Mouse (Mus musculus): ENCODE data around the gene Cd3eap.

Cd3eap gene

DNA sequence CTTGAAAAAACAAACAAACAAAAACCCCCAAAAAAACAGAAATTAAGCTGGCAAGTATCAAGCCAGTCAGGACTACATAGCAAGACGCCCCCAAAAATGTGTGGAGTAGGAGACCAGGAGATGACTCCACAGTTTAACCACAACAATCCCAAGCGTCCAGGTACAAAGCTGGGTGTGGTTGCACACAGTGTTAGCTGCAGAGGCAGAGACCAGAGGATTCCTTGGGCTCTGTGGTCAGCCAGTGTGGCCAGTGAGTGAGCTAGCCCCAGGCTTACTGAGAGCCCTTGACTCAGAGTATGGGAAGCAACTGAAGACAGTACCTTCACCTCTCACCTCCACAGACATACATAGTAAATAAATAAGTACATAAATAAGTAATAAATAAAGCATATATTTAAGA is 27.4 kb downstream of the Cd3eap start:
- no peak for DNase-seq (ENCODE audit: low spot score)

DNA sequence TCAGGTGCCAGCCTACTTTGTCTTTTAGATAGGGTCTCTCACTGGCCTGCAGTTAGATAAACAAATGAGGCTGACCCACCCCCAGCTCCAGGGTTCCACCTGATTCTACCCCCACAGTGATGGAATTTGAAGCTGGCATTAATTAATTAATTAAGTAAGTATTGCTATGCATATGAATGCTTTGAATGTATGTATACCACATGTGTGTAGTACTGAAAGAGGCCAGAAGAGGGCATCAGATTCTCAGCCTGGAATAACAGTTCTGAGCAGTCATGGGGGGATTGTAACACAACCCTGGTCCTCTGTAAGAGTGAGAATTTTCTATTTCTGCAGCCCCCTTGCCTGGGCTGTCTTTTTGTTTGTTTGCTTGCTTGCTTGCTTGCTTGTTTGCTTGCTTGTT is 30.9 kb downstream of the Cd3eap start:
- DNase-seq (ENCODE audit: low spot score): no peak

DNA sequence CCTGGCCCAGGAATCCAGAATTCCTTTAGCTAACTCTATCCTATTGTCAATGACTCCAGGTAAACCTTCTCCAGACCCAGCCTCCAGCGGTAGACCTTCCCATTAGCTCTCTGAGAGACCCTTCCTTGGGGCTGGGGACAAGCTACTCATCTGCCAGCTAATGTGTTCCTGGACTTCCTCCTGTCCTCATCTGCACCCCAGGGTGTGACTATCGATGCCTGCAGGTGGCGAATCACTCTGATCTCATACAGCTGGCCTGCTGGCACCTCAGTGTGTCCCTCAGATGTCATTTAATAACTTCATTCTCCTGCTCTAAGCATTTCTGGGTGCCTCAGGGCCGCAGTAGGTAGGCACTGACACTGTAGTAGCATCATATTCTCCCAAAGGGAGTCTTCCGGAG is 31.5 kb downstream of the Cd3eap start:
- no peak for DNase-seq (ENCODE audit: low spot score)

DNA sequence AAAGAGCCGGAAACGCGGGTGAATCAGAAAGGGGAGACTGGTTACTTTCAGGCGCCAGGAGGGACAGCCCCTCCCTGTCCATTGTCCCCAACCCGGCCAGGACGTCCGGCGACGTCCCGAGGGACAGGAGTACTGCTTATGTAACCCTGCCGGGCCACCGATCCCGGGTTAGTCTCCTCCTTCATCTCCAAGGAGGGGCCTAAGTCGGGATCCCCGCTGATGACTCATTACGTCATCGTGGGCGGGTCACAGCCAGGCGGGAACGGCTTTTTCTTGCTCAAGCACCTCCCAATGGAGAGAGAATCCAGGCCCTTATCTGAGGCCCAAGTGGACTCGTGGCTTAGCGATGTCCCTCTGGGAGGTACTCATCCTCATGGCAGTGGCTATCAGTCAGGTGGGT is 32.2 kb downstream of the Cd3eap start:
- peak; percentile 58 for DNase-seq (ENCODE audit: low spot score)

DNA sequence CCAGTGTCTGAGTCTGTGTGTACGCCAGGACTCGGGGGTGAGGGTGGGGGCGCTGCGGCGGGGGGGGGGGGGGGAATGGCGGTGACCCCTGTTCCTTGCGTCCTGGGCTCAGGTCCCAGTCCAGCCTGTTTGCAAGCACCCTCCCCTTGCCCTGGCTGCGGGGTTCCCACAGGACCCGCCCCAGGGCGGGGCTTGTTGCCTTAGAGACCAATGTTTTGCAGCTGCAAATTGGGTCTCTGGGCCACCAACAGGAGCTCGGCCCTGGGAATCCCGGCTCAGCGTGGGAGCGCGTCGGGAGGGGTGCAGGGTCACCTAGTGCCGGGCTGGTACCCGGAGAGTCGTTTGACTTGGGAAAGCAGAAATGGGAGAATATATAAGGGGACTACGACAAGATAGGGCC is 32.9 kb downstream of the Cd3eap start:
- no peak for DNase-seq (ENCODE audit: low spot score)

GRCm38 (mm10) chr7:19325262-19326199 is 33.8 kb downstream of the Cd3eap start:
- no peak for DNase-seq (ENCODE audit: low spot score)

DNA sequence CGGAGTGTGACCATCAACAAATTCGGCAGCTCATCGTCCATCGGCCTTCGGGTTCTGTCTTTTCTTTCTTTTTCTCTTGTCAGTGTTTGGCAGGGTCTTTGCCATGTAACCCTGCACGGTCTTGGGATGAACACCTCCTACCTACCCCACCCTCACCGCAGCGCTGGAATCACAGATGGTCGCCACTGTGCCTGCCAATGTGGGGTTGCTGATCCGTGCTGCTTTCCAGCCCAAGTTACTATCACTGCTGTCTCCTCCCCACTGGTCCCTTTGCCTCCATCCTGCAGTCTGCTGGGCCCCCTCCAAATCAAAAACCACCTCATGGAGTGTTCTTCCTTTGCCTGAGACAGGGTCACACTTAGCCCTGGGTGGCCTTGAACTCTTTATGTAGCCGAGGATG is 35.1 kb downstream of the Cd3eap start:
- no peak for DNase-seq (ENCODE audit: low spot score)

DNA sequence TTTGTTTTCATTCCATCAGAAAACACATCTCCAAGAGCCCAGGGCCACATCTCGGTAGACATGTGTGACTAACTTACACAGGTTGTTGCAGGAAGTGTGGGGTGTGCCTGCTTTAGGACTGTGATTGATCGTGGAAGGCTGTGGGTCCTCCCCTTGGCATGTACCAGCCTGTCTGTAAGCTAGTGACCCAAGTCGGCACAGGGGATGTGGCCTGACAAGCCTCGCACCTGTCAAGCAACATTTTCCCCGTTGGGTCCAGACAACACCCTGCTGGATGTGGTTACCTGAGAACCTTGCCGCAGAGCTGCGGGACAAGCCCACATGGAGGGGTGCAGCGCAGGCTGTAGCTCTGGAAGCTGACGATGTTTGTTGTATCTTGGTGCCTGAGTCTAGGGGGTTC is 36.8 kb downstream of the Cd3eap start:
- no peak for DNase-seq (ENCODE audit: low spot score)

DNA sequence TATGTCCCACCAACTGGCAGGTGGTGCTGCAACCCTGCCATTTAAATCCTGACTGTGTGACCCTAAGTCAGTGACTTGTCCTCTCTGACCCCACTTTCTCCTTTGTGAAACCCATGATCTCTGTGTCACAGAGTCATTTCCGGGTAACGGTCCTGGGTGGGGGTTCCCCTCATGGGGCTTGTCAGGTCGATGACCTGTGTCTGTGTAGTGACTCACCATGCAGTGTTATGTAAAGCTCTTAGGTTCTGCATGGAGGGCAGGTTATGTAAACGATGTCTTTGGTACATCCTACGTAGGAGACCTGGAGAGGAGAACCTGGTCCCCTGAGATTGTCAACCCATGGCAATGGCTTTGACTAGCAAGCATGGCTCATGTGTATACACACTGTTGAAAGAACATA is 37.8 kb downstream of the Cd3eap start:
- no peak for DNase-seq (ENCODE audit: low spot score)

DNA sequence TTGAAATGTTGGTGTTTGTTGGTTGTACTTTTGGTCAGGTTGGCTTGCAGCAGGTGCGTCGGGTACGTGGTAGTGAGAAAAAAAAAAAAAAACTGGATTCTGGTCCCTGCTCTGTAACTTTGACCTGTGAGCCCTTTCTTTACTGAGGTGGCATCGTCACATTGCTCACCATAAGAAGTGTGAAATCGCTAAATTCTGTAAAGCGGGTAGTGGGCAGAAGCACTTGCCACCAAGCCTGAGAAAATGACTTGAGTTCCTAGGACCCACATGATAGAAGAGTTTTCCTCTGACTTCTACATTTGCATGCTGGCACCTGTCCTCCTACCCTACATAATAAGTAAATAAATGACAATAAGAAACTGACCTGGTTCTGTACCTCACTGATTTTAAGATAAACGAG is 38.6 kb downstream of the Cd3eap start:
- no peak for DNase-seq (ENCODE audit: low spot score)

DNA sequence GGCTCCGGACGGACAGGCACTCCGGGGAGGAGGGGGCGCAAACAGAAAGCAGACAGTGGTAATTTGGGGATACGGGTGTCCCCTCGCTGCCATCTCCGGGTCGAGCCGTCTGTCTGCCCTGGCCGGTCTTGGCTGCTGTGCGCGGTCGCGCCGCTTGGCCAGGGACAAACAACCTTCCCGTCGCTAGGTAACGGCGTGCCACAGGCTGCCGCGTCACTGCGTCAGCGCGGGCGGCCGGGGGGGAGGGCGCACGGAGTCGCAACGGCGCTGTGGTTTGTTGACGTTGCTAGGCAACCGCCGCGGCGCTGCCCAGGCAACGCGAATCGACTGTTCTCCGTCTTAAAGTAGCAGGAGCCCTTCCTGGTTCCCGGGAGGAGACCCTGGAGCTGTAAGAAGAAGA is 39.4 kb downstream of the Cd3eap start:
- DNase-seq (ENCODE audit: low spot score): peak; percentile 90

DNA sequence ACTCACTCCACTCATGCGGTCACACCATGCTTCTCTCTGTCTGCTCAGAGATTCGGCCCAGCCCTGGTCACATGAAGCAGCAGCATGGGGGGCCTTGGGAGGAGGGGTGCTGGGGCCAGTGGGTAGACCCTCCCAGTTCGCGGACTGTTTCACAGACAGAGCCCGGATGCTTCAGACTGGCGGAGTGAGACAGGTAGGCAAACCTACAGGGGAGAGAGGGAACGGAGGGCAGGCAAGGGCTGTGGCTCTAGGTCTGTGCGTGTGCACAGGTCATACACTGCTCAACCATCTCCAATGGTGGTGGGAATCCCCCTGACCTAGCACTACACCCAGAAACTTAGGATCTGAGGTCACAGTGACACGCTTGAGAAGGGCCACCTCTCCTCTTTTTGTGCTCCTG is 39.8 kb downstream of the Cd3eap start:
- DNase-seq (ENCODE audit: low spot score): no peak

DNA sequence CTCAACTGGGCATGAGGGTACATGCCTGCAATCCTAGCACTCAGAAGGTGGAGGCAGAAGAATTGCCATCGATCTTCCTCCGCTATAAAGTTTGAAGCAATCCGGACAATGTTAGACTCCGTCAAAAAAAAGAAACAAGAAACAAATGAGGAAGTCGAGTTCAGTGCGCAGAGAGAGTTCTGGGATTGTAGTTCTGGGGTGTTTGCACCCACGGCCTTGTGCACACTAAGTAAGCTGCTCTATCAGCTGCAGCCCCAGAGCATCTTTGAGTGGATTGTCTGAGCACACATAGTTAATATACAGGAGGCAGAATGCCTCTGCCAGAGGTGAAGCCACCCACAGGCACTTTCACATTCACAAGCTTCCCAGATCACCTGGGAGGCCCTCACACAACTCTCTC is 40.6 kb downstream of the Cd3eap start:
- DNase-seq (ENCODE audit: low spot score): no peak

DNA sequence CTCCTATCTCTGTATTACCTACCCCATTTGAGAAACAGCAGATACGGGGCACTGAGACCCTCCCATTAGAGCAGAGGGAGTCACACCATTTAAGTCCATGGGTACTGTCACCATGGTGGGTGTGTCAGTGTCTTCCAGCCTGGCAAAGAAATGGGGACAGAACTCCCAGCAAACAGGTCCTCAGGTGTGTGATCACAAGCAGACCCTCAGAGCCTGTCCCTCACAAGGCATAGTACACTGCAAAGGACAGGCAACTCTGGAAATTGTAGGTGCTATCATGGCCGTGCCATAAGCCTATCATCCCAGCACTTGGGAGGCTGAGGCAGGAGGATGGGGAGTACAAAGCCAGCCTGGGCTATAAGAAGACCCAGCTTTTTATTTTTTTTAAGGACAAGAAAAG is 41.1 kb downstream of the Cd3eap start:
- no peak for DNase-seq (ENCODE audit: low spot score)

GRCm38 (mm10) chr7:19316451-19317161 is 42.7 kb downstream of the Cd3eap start:
- DNase-seq (ENCODE audit: low spot score): no peak

DNA sequence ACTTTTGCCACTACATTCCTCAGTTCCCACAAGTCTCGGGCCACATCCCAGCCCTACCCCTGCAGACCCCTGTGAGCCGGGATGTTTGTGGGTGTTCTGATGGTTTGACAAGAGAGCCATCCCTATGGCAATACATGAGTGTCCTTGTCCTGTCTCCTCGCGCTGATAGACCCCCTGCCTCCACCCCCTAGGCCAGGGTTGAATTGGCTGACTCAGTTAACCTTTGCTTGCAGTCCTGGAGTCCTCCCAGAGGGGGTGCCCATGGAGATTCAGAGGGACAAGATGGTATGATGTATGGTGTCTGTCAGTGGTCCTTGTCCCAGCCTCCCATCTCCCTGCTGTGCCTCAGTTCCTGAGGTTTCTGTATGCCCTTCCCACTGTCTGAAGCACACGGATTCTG is 45.2 kb downstream of the Cd3eap start:
- no peak for DNase-seq (ENCODE audit: low spot score)

GRCm38 (mm10) chr7:19311991-19312390 is 47.3 kb downstream of the Cd3eap start:
- DNase-seq (ENCODE audit: low spot score): no peak

DNA sequence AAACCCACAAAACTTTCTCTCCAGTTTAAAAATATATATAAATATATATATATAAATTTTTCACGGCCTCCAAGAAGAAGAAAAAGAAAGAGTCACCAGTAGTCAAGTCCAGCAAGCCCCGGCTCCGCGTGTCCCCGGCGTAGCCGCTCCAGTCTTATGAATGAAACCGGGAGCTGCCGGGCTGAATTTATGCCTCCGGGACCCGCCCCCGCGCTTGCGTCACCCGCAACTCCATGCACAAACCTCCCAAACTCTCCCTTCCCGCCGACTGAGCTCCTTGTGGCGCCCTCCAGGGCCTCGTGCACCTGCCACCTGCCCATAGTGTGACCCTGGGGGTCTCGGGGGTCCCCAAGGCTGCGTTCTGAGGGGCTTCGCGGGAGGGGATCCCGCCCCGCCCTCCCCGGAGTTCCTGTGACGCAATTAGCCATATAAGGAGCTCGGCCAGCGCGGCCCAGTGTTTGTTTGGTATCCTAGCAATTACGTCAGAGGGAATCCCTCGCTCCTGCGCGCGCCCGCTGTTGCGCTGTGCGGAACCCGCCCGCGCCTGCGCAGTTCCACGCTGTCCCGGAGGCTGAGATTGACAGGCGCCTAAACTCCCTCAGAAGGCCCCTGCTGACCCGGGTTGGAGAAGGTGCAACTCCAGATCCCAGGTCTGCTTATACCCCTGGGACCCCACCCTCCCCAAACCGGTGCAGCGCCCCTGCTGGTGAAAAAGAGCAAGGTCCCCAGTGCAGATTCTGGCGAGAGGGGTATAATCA is 49.2 kb downstream of the Cd3eap start, which contains the start of gene Fosb:
Gene Fosb, minus strand, starts transcription at position 168 of the 758 bp plus-strand sequence.
- peak; percentile 87 for DNase-seq (ENCODE audit: low spot score)

- no peak for DNase-seq (ENCODE audit: low spot score)
Measured at GRCm38 (mm10) chr7:19309278-19309883, 49.9 kb downstream of the Cd3eap start.

- peak; percentile 86 for DNase-seq (ENCODE audit: low spot score)
Measured at GRCm38 (mm10) chr7:19308454-19309277, 50.6 kb downstream of the Cd3eap start.

GRCm38 (mm10) chr7:19307739-19308453 is 51.4 kb downstream of the Cd3eap start:
- no peak for DNase-seq (ENCODE audit: low spot score)
